Mouse (Mus musculus) cerebral cortex, adult 2 months (tissue): ENCODE results near the gene Kcnc3.

ENCODE experiments used
- WGBS: fragments of 180-500 bp; shearing (Covaris S2); methylation state at CpG from one replicate; pipeline ENCODE4 v1.1.7; 2018; 5-methylcytosine and 5-hydroxymethylcytosine counted together

Gene Kcnc3

GRCm38 (mm10) chr7:44590402-44591347, at the start of gene Kcnc3:
TSS of gene Kcnc3 (plus strand) at chr7:44590664.
- WGBS = under 1% methylated on average over 79 of the region's 80 CpGs

- 91% methylated on average over 11 of the region's 11 CpGs for WGBS
These were observed 47.9 kb upstream of the Kcnc3 start for GRCm38 (mm10) chr7:44542555-44542954.

- 82% methylated on average over 12 of the region's 12 CpGs for WGBS
These were observed 47.4 kb upstream of the Kcnc3 start for GRCm38 (mm10) chr7:44543071-44543470.

GRCm38 (mm10) chr7:44546274-44546673, 44.2 kb upstream of the Kcnc3 start:
- WGBS = 98% methylated on average over 3 of the region's 3 CpGs

- 94% methylated on average over 13 of the region's 13 CpGs for WGBS
These were observed 43.4 kb upstream of the Kcnc3 start for GRCm38 (mm10) chr7:44547041-44547440.

GRCm38 (mm10) chr7:44547725-44548124, 42.7 kb upstream of the Kcnc3 start:
- 16% methylated on average over 5 of the region's 5 CpGs for WGBS

GRCm38 (mm10) chr7:44548497-44549087, 41.9 kb upstream of the Kcnc3 start, which contains the start of gene Pold1:
TSS of gene Pold1 (minus strand) at chr7:44548849.
- WGBS = under 1% methylated on average over 43 of the region's 43 CpGs

- WGBS = 95% methylated on average over 23 of the region's 23 CpGs
These were observed 40.6 kb upstream of the Kcnc3 start for GRCm38 (mm10) chr7:44549621-44550408.

- 97% methylated on average over 12 of the region's 12 CpGs for WGBS
These were observed 40.1 kb upstream of the Kcnc3 start for GRCm38 (mm10) chr7:44550409-44550678.

GRCm38 (mm10) chr7:44551301-44551700, 39.2 kb upstream of the Kcnc3 start:
- WGBS = 94% methylated on average over 21 of the region's 21 CpGs

- WGBS = 84% methylated on average over 22 of the region's 22 CpGs
These were observed 38.7 kb upstream of the Kcnc3 start for GRCm38 (mm10) chr7:44551731-44552130.

GRCm38 (mm10) chr7:44552141-44552908, 38.1 kb upstream of the Kcnc3 start:
- WGBS = 85% methylated on average over 31 of the region's 31 CpGs

- WGBS = 1% methylated on average over 32 of the region's 32 CpGs
These were observed 37.2 kb upstream of the Kcnc3 start for GRCm38 (mm10) chr7:44553196-44553764.

- under 1% methylated on average over 22 of the region's 22 CpGs for WGBS
These were observed 36.6 kb upstream of the Kcnc3 start, which contains the start of gene Nr1h2 for GRCm38 (mm10) chr7:44553826-44554225. TSS of gene Nr1h2 (minus strand) at chr7:44553951.

GRCm38 (mm10) chr7:44557629-44558028, 32.8 kb upstream of the Kcnc3 start:
- 73% methylated on average over 2 of the region's 2 CpGs for WGBS

- WGBS = 50% methylated on average over 18 of the region's 18 CpGs
These were observed 29.7 kb upstream of the Kcnc3 start for GRCm38 (mm10) chr7:44560435-44561400.

- WGBS = 53% methylated on average over 8 of the region's 8 CpGs
These were observed 27.2 kb upstream of the Kcnc3 start for GRCm38 (mm10) chr7:44563284-44563683.

- WGBS = 85% methylated on average over 10 of the region's 10 CpGs
These were observed 26.0 kb upstream of the Kcnc3 start for GRCm38 (mm10) chr7:44564486-44564885.

GRCm38 (mm10) chr7:44565414-44565813, 25.1 kb upstream of the Kcnc3 start:
- WGBS = 77% methylated on average over 6 of the region's 6 CpGs

GRCm38 (mm10) chr7:44568803-44569202, 21.7 kb upstream of the Kcnc3 start:
- WGBS = 76% methylated on average over 9 of the region's 9 CpGs
